Mouse (Mus musculus): ENCODE results near the gene Tmem97.
"Not testable (repeated sequence)": the region's sequence is repeated elsewhere in the genome, so short reads cannot be mapped to it uniquely, and the experiment has no call there.

The Tmem97 gene

DNA sequence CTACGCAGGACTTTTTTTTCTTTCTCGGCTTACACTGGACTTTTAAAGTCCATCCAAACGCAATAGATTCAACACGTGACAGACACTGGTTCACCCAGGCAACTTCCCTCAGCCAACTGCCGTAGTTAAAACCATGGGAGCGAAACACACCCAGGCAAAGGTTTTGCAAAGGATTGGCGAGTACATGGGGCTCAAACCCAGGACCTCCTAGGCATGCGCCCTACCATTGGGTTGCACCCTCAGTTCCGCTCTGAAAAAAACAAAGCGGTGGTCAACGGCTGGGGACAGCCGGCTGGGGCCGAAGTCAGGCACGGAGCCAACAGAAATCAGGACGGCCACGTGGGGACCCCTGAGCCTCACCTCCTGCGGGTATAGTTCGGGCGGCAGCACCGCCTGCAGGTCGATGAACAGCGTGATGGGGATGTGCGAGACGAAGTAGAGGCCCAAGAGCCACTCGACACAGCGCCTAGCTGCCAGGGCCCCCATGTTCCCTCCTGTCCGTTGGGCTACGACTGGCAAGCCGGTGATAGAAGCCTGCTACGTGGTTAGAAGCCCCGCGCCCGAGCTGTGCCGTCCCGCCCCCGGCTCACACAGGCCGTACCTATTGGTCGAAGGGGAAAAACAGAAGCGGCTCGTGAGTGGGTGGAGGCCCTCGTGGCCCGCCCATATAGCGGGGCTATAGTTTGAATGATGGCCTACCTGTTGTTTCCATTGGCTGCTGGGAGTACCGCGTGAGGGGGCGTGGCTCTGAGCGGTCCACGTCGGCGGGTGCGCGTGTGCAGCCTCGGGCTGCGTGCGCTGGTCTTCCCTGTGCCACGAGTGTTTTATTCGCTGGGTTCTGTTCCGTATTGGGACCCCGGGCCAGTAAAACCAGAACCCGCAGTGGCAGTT lies at the start of gene Tmem97:
Gene Tmem97 (minus strand): TSS at position 610 of the 891 bp plus-strand sequence.
- DNase-seq: peak; percentile 97

DNA sequence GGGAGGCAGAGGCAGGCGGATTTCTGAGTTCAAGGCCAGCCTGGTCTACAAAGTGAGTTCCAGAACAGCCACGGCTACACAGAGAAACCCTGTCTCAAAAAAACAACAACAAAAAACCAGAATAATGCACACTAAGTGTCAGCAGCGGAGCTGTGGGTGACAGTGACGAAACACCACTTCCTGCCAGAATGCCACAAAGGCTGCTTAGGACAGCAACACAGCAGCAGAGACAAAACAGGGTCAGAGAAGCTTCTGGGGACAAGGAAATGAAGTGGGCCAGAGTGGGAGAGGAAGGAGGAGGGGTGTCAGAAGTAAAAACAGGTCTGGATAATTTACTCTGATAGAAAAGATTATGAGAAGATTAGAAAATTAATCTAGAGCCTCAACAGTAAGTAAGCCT lies 49.5 kb upstream of the Tmem97 start:
- DNase-seq: peak in 1 of 2 experiments; percentile 10

DNA sequence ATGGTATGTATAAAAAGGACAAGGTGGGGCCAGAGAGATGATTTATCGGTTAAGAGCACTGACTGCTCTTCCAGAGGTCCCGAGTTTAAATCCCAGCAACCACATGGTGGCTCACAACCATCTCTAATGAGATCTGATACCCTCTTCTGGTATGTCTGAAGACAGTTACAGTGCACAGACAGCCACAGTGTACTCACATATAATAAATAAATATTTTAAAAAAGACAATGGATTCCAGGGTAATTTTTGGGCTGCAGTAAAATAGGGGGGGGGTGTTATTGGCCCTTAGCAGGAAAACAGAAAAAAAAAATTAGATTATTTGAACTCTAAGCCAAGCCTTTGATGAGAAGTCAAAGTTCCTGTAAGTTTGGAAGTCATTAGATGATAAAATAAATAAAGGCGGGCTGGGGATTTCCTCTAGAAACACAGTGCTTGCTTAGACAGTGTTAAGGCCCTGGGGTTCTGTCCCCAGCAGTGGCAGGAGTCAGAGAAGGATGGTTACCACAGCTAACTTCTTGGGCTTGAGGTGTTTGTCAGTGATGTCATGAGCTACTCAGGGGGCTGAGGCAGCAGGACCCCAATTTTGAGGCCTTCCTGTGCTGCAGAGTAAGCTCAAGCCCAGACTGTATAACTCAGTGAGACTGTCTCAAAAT lies 48.3 kb upstream of the Tmem97 start:
- no peak for DNase-seq

DNA sequence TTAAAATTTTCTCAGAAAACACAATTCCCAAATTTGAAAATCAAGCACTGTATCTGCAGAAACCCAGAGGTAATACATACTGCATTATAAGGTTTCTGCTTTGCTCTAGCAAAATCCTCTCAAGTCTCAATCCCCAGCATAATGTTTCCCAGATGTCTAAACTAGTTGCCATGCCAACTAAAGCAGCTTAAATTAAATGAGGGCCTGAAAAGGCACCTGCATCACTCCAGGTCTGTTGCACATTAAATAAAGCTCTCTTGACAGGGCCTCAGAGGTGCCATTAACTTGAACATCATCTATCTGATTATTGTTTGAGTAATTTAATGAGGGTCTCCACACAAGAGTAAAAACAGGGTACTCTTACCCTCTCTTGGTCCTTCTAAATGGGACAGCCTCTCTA lies 46.2 kb upstream of the Tmem97 start:
- DNase-seq: no peak

DNA sequence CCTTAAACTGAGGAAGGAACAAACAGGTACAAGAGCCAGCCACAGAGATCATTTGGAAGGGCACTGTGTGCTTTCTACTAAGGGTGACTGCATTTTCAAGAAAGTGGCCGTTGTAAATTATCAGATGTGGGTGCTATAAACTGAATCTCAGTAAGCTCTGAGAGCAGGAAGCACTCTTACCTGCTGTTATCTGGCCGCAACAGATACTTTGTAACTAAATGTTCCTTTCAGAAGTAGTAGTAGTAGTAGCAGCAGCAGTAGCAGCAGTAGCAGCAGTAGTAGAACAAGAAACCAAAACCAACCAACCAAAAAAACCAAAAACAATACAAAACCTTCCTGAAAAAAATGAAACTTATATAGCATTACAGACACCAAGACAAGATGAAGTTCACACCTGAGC lies 45.2 kb upstream of the Tmem97 start:
- DNase-seq: no peak

DNA sequence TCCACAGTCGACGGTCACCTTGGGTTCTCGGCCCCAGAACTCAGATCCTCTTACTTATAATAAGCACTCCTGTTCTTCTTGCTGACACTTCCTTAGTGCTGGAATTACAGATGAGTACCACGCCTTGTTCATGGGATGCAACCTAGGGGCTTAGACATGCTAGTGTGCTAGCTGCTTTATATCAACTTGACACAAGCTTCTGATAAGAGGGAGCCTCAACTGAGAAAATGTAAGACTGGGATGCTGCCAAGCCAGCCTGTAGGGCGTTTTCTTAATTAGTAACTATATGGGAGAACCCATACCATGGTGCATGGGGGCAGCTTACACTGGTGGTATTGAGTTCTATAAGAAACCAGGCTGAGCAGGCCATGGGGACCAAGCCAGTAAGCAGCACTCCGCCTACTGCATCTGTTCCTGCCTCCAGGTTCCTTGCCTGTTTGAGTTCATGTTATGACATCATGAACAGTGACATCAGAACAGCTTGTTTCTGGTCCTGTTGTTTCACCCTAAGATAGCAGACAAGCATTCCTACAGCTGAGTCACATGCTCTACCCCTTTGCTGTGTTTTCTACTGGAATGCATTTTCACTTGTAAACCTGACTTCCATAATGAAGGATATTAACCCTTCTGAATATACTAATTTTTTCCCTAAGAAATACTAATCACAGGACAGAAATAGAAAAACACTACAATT lies 43.8 kb upstream of the Tmem97 start:
- no peak for DNase-seq

DNA sequence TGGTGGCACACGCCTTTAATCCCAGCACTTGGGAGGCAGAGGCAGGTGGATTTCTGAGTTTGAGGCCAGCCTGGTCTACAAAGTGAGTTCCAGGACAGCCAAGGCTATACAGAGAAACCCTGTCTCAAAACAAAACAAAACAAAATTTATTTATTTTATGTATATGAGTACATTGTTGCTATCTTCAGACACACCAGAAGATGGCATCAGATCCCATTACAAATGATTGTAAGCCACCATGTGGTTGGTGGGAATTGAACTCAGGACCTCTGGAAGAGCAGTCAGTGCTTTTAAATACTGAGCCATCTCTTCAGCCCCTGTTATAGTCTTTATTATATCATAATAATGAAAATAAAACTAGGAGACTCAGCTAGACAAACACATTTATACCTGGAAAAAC lies 37.1 kb upstream of the Tmem97 start:
- not testable (repeated sequence) for DNase-seq

DNA sequence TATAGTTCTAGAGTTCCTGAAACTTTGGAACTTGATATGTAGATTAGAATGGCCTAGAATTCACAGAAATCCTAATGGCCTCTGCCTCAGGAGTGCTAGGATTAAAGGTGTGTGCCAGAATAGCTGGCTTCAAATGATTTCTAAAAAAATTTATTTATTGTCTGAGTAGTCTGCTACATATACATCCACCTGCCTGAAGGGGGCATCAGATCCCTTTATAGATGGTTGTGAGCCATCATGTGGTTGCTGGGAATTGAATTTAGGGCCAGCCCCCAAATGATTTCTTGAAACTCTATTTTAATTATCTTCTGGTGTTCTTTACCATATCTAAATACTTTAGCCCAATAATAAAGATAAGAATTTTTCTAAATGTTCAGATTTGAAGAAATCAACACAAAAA lies 35.5 kb upstream of the Tmem97 start:
- DNase-seq: no peak

DNA sequence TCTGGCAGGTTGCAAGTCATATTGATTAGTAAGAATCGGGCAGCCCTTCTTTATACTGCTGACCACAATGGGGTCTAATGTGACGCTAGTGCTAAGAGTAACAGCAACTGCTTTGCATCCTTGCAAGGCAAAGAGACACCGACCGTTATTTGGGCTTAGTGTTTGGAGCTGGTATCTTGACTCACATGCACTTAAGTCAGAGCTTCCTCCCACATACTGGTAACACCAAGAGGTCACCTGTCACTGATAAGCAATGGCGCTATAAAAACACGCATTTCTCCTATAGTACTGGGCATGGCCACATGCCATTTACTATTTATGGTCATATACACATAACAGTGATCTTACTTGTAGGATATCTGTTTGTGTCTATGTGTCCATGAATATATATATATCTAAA lies 32.3 kb upstream of the Tmem97 start:
- DNase-seq: no peak

DNA sequence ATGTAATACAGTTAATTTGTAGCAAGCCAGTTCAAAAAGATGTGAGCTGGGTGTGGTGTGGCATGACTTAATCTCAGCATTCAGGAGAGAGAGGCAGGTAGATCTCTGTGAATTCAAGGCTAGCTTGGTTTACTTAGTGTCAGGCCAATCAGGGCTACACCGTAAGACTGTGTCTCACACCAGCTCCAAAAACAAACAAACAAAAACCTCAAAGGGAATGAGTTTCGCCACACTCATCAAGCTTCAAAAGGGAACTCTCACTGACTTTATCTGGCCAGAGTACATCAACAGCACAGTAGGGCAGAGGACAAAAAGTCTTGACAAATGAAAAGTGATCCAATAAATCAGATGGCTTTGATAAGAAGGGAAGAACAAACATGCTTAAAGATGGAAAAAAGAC lies 24.4 kb upstream of the Tmem97 start:
- DNase-seq: no peak

DNA sequence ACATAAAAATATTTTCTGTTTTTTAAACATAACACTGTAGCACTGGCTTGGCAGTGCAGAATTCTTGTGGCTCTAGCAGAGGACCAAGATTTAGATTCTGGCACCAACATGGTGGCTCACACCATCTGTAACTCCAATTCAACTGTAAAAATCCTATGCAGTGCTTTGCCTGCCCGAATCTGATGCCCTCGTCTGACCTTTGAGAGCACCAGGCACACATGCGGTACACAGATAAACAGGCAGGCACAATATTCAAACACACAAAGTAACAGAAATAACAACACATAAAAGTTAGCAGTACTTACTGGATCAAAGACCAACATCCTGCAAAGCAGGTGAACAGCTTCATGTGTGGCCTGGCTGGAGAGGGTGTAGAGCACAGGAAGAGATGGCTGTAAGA lies 24.0 kb upstream of the Tmem97 start:
- no peak for DNase-seq

DNA sequence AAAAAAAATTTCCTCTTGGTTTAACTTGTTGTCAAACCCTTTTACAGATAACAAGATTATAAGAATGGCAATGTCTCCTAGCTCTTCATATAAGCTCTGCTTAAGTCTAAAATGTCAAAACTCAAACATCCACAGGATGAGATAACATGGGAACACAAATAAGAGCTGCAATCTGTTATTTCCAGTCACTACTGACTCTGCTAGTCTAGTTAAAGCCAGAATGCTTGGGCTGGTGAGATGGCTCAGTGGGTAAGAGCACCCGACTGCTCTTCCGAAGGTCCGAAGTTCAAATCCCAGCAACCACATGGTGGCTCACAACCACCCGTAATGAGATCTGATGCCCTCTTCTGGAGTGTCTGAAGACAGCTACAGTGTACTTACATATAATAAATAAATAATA lies 23.5 kb upstream of the Tmem97 start:
- DNase-seq: not testable (repeated sequence)

DNA sequence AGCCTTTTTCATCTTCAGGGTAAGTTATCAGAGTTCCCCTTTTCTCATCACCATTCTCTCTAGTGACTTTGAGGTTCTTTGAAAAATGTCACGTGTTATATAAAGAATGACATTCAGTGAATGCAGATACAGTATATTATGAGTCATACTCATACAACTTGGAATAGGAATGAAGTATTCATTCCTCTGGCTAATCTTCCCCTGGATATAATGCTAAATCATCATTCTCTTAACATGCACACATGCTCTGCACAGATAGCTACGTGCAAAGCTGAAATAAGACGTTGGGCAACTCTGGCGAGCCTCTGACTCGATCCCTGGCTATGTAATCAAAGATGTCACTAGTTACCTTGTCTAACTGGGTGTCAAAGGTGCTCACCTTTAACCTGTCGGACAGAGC lies 21.3 kb upstream of the Tmem97 start:
- no peak for DNase-seq

DNA sequence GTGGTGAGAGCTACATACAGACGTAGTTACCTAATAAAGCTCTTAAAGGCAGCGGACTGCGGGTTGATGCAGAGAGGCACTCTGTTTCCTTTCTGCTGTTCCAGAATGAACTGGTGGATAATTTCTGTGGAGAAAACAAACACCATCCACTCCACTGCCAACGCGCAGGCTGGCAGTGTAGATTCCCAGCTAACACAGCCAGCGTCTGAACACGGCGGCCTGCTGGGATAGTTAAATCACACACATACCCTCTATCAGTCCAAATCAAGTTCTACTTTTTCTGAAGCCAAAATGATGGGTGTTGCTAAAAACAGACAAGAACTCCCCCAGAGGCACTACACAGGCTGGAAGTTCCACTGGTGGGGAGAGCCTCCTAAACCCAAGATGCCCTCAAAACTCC lies 20.9 kb upstream of the Tmem97 start:
- DNase-seq: no peak

DNA sequence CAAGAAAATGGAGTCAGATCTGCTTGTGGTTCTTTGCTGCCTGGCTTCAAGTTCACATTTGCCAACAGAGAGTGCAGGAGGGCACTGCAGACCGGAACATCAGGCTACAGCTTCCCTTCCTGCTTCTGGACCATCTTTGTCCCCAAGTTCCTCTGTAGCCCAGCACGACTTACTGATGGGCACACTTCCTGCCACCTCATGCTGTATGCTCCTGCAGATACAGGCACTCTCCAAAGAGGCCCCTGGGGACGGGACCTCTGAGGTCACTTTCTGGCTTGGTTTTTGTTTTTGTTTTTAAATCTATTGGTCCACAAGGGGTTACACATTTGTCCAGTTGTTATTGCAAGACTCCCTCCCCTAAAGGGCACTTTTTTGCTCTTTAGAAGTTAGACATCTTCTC lies 19.2 kb upstream of the Tmem97 start:
- no peak for DNase-seq

DNA sequence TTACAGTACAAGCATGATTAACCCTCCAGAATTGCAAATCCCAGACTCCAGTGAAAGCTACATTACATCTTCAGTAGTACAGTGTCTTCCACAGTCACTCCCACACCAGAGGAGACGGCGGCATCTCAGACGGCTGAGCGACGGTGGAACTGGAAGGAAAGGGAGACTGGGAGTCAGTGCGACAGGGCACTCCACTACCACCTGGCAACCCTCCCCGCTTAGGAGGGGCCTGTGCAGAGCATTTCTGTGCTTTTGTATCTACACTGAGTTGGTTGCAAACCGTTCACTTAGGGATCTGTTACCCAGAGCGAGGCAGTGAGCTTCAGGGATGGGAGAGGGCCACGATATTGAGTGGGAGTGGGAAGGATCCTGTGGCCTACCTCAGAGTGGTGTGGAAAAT lies 18.2 kb upstream of the Tmem97 start:
- no peak for DNase-seq

DNA sequence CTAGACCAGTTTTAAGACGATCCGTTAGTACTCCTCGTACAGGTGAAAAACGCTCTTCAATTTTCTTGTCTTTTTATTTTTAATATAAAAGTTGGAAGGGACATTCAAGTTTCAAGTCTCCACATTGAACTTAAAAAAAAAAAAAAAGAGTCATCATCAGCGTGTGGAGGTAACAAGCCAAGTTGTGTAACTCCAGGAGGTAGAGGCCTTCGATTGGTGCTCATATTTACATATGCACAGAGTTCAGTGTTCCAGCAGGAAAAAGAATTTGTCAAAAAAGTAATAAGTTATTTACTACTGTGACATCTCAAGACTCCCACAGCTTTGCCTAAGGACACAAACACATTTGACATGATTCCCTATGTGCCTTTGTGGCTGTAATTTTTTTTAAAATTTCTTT lies 17.0 kb upstream of the Tmem97 start:
- no peak for DNase-seq

DNA sequence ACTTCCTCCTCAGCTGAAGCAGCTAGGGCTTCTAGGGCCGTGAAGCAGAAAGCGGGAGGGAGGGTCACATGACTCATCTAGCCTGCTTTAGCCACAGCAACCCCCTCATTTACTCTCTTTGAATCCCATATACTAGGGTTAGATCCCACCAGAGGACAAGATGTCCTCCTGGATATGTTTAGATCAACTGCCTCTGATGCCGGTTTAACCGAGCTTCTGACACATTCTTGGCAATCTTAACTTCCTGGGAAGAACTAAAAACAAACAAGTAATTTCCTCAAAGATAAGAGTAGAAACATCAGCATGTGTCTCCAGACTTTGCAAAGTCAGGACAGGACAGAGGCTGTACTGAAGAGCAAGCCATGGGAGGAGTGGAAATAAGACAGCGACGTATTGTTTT lies 16.2 kb upstream of the Tmem97 start:
- peak; percentile 29 to 63 for DNase-seq

DNA sequence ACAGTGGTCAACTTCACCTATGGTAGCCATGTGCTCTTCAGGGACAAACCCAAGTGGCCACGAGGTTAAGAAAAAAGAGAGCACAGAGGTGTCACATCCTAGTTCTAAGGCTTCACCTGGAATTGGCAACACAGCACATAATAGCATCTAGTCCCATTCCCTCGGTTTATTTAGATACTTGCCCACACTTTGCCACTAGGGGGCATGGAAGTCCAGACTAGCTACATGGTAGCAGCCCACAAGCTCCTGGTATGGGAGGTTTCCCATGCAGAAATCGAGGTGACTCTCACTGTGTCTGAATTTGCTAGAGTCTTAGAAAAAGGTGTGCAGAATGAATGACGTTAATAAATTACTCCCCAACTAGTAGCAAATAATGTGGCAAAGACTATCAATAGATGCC lies 9.9 kb upstream of the Tmem97 start:
- peak; percentile 75 to 81 for DNase-seq

DNA sequence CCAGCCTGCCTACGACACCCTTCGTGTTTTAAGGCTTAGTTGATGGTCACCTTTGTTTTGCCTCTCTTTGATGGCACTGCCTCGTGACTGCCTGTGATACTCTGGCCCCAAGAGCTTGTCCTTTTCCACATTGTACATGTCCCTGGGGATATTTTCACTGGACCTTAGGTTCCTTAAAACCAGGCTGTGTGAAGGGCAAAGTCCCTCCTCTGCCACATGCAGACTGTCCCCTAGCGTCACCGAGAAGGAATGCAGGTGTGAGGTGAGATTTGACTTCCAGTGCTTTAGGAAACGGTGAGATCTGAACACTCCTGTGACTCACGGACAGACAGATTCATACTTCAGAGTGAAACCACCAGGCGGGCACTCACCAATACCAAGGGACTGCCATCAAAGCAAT lies 6.7 kb upstream of the Tmem97 start:
- DNase-seq: peak; percentile 68

DNA sequence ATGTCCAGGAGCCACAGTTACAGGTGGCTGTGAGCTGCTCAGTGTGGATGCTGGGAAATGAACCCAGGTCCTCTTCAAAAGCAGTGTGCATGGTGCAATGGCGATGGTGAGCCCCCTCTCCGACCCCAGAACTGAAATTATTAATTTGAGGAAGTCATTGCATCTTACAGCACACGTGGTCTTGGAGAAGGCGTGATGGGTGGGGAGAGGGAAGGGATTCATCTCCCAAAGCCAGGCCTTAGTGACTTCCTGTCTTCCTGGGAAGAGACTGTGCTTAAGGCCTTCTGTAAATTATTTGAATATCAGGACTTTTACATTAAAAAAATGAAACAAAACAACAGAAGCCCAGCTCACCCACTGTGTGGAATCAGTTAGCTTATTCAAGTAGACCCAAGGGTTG lies 5.5 kb upstream of the Tmem97 start:
- DNase-seq: no peak

DNA sequence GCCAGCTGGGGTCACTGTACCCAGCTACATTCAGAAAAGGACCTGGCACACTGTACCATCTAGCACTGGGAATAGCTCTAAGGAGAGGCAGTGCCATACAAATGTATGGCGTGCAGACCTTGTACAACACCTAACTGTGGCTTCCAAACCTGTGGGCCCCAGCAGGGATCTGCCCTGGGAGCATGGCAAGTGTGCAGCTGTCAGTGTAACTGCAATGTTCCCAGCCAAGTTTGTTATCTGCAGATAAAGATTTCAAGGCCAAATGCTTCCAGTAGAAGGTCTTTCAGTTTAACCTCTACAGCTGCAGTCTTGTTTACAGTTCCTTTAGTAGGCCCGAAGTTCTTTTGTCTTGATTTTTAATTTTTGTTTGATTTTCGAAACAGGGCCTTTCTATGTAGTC lies 5.0 kb upstream of the Tmem97 start:
- DNase-seq: no peak

DNA sequence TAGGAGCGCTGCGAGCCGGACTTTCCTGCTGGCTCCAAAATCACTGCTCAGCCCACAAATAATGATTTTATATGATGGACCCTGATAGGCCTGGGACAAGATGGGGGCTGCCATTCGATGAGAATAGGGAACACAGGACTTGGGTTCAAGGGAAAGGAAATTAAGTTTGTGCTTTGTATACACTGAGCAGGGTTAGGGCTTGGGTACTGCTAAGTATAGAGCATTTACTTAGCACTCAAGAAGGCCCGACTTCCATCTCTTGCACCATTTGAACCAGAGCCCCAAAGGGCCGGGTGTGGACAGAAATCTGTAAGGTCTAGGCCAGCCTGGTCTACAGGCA lies 452 bp upstream of the Tmem97 start:
- no peak for DNase-seq

DNA sequence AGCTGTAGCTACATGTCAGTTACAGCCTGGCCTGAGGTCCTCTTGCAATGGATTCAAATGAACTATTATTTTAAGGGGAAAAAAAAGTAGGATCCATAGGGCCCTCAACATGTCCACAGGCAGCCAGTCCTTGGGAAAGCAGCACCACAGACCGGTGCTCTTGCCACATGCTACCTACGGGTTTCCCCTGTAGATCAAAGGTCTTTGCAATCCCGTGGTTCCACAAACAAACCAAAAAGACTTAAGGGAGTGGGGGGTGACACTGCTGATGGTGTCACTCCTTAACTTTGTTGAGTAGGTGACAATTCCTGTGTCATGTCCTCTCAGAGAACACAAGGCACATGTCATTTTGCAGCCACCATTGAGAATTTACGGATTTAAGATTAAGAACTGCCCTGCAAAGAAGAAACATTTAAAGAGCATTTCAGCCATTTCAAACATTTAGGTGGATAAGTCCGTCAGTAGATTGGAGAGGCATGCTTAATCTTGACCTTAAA lies 1.0 kb downstream of the Tmem97 start:
- peak in 1 of 2 experiments; percentile 35 for DNase-seq
